Mouse (Mus musculus) embryonic fibroblast, embryonic 13.5 days (primary cell): ENCODE measurements around the gene Fam71a.

ENCODE experiments used
- CTCF ChIP-seq: IDR thresholded peaks from 2 replicates; pipeline ENCODE4 v1.5.1; 2011; ENCODE audit warnings: mild to moderate bottlenecking, control low read depth, low read length, moderate library complexity, borderline replicate concordance; ENCODE audit not compliant: insufficient read depth
- POLR2A ChIP-seq: IDR thresholded peaks from 2 replicates; pipeline ENCODE4 v1.6.1; 2011; ENCODE audit warnings: low read depth, mild to moderate bottlenecking, control low read depth, low read length, moderate library complexity

DNA sequence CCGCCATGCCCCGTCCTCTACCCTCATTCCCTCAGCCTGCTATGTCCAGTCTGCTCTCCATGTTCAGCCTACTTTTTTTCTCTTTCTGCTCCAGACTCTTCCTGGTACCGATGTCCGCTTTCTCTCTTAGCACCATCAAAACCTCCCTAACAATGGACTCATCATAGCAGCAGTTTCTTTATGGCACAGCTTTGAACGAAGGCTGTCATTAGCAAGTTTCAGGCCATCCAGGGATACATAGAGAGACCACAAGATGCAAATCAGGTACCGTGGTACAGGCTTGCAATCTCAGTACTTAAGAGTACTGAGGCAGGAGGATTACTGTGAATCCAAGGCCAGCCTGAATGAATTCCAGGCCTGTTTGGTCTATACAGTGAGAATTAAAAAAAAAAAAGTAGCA, 28.1 kb upstream of the Fam71a start:
- TF ChIP-seq CTCF = no peak
- no peak for TF ChIP-seq POLR2A
